Mouse (Mus musculus): ENCODE measurements around the gene Fbn1. TPM values are rescaled to one million over a fixed set of nuclear protein-coding genes. Genes with fewer than 3 reads are reported as not detected.

Gene Fbn1
- total RNA-seq, 4 experiments from 2014 or later = 9.0 to 10.6 (median 9.7) TPM

DNA sequence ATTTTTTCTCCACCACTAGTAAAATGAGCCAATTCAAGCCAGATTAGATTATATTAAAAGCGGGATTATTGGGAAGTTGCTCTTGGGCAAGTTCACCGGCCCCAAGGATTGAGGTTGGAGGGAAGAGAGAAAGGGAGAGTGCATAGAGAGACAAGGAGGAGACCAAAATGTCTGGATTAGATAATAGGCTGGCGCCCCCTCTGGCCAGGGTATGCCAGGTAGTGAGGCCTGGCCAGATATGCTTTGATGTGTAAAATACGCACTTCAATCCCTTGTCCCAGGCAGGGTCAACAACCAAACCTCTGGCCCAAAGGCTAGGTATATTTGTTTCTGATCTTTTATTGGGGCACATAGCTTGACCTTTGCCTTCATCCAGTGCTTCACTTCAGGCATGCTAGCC lies 256.0 kb downstream of the Fbn1 start:
- DNase-seq (ENCODE audit: low spot score in 2 of 2) = no peak

Other genes with a start within 250 kb of the Fbn1 start
- under 1 TPM; 0.19 to 0.37 (median 0.32) TPM for gene Gm9913, start 2.9 kb downstream of the Fbn1 start, total RNA-seq (2022)
- 1 to 10 TPM; 3.4 to 4.2 (median 3.9) TPM for gene Cep152, start 117.1 kb upstream of the Fbn1 start, total RNA-seq (2022)
- gene Eid1, start 165.1 kb upstream of the Fbn1 start, total RNA-seq (2022) = 100 to 1,000 TPM; 230 to 253 (median 230) TPM
- 1 to 10 TPM; 4.9 to 6.3 (median 5.3) TPM for gene Shc4, start 216.2 kb upstream of the Fbn1 start, total RNA-seq (2022)

Data from layer of hippocampus, adult 8-10 months (tissue).